Mouse (Mus musculus): ENCODE results near the gene Hus1b. TPM values are rescaled to one million over a fixed set of nuclear protein-coding genes. Genes with fewer than 3 reads are reported as not detected.

The Hus1b gene
- total and polyA plus RNA-seq, 2 experiments from 2014 or later = 0.63 TPM; not detected in 1

DNA sequence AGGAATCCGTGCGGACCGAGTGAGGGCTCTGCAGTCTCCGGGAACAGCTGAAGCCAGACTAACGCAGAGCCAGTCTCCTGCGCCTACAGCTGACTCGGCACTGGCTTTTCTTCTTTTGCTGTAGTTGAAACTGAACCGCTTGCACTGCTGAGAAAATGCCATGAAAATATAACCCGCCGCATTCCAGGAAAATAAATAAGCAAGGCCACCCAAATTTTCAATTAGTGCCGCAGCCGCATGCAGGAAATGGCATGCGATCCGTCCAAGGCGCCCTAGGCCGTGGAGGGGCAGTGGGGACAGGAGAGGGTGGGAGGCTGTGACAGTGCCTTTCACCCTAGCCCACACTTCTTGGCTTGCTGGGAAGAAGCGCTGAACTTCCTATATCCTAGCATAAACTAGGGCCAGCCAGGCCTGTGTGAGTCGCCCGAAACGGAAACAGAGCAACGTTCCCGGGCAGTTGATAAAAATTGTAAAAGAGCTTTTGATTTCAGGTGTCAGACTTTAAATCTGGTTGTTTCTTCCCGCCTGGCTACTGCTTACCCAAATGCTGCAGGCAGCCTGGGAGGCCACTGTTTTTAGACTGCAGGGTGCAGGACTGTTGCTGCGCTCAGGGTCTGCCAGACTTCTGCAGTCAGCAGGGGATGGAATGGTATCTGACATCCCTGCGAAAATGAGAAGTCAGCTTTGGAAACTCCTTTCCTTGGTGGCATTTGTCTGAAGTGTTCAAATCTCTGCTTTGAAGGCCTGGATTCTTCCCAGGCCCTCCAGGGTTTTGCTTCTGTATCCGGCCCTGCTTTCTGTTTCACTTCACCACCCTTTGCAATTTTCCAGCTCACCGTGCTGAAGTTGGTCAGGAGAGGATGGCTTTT is 38.3 kb upstream of the Hus1b start:
- TF ChIP-seq CTCF (IDR thresholded peaks at IDR 0.05; ENCODE audit: low read depth) = no peak
- ATAC-seq (peak; percentile 83), DNase-seq (ENCODE audit: low spot score) (peak; percentile 29)
- H3K4me3 ChIP-seq (ENCODE audit: low read length) = peak overlapping the region; percentile 34
- WGBS = 15% methylated on average over 27 of the region's 27 CpGs
- H3K27ac ChIP-seq = peak overlapping the region; percentile 66; the same call in 1 of the 2 replicates
- H3K27me3 ChIP-seq (ENCODE audit: insufficient read depth, low read length) = no peaks in the 10 kb centered on the region
- H3K36me3 ChIP-seq (ENCODE audit: insufficient read depth, low read length) = no peaks in the 10 kb centered on the region
- H3K4me1 ChIP-seq (ENCODE audit: insufficient read depth, low read length) = peaks cover 6% of the 10 kb centered on the region; the same call in 1 of the 2 replicates
- H3K4me2 ChIP-seq (ENCODE audit: low read depth, low read length) = peak overlapping the region; percentile 68
- no peaks in the 10 kb centered on the region for H3K9me3 ChIP-seq (ENCODE audit: low read length)
- H3K9ac ChIP-seq (replicated peaks; ENCODE audit: low read length) = peak overlapping the region; percentile 45

DNA sequence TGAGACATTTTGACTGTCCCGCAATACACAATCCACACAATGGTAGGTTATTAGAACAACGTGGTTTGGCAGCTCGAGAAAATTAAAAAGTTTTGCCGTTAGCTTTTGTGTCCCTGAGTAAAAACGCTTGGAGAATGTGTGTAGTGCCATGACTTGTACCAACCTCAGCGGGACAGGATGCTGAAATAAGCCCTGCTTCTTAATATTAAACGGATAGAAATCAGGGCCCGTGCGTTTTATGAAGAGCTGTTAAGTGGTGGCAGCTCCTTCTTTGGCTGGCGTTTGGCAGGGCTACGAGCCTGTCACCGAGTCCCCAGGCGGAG is 37.7 kb upstream of the Hus1b start:
- TF ChIP-seq CTCF (IDR thresholded peaks at IDR 0.05; ENCODE audit: low read depth) = no peak
- Histone ChIP-seq H3K27ac (peak overlapping the region; percentile 66; the same call in 1 of the 2 replicates), H3K4me3 (ENCODE audit: low read length) (peak overlapping the region; percentile 34), H3K36me3 (ENCODE audit: insufficient read depth, low read length) (no peaks in the 10 kb centered on the region), H3K9ac (replicated peaks; ENCODE audit: low read length) (peak overlapping the region; percentile 45), H3K4me1 (ENCODE audit: insufficient read depth, low read length) (peaks cover 6% of the 10 kb centered on the region; the same call in 1 of the 2 replicates), H3K4me2 (ENCODE audit: low read depth, low read length) (peak overlapping the region; percentile 68), H3K9me3 (ENCODE audit: low read length) (no peaks in the 10 kb centered on the region), H3K27me3 (ENCODE audit: insufficient read depth, low read length) (no peaks in the 10 kb centered on the region)
- no peak for ATAC-seq
- 15% methylated on average over 13 of the region's 13 CpGs for WGBS
- peak; percentile 65 for DNase-seq (ENCODE audit: low spot score)

GRCm38 (mm10) chr13:30981666-30982065 is 34.1 kb upstream of the Hus1b start:
- H3K4me1 ChIP-seq (ENCODE audit: insufficient read depth, low read length) = peaks cover 6% of the 10 kb centered on the region; the same call in 1 of the 2 replicates
- TF ChIP-seq CTCF (IDR thresholded peaks at IDR 0.05; ENCODE audit: low read depth) = peak; percentile 53
- no peak overlapping the region for H3K27ac ChIP-seq
- DNase-seq (ENCODE audit: low spot score) (no peak), ATAC-seq (no peak)
- no peaks in the 10 kb centered on the region for H3K27me3 ChIP-seq (ENCODE audit: insufficient read depth, low read length)
- no peak overlapping the region for H3K9ac ChIP-seq (replicated peaks; ENCODE audit: low read length)
- 71% methylated on average over 1 of the region's 1 CpGs for WGBS
- H3K36me3 ChIP-seq (ENCODE audit: insufficient read depth, low read length) = no peaks in the 10 kb centered on the region
- H3K4me2 ChIP-seq (ENCODE audit: low read depth, low read length) = no peak overlapping the region
- no peak overlapping the region for H3K4me3 ChIP-seq (ENCODE audit: low read length)
- H3K9me3 ChIP-seq (ENCODE audit: low read length) = no peaks in the 10 kb centered on the region

GRCm38 (mm10) chr13:30978224-30978623 is 30.7 kb upstream of the Hus1b start:
- H3K36me3 ChIP-seq (ENCODE audit: insufficient read depth, low read length) = no peaks in the 10 kb centered on the region
- H3K4me3 ChIP-seq (ENCODE audit: low read length) = no peak overlapping the region
- DNase-seq (ENCODE audit: low spot score) (peak; percentile 42), ATAC-seq (no peak)
- H3K9me3 ChIP-seq (ENCODE audit: low read length) = no peaks in the 10 kb centered on the region
- WGBS = 44% methylated on average over 4 of the region's 4 CpGs
- no peak overlapping the region for H3K27ac ChIP-seq
- no peak overlapping the region for H3K9ac ChIP-seq (replicated peaks; ENCODE audit: low read length)
- H3K4me1 ChIP-seq (ENCODE audit: insufficient read depth, low read length) = no peaks in the 10 kb centered on the region
- H3K27me3 ChIP-seq (ENCODE audit: insufficient read depth, low read length) = no peaks in the 10 kb centered on the region
- no peak for TF ChIP-seq CTCF (IDR thresholded peaks at IDR 0.05; ENCODE audit: low read depth)
- no peak overlapping the region for H3K4me2 ChIP-seq (ENCODE audit: low read depth, low read length)

GRCm38 (mm10) chr13:30976536-30977084 is 29.1 kb upstream of the Hus1b start:
- Histone ChIP-seq H3K27ac (no peak overlapping the region), H3K9me3 (ENCODE audit: low read length) (no peaks in the 10 kb centered on the region), H3K4me2 (ENCODE audit: low read depth, low read length) (no peak overlapping the region), H3K36me3 (ENCODE audit: insufficient read depth, low read length) (no peaks in the 10 kb centered on the region), H3K27me3 (ENCODE audit: insufficient read depth, low read length) (no peaks in the 10 kb centered on the region), H3K4me1 (ENCODE audit: insufficient read depth, low read length) (no peaks in the 10 kb centered on the region), H3K4me3 (ENCODE audit: low read length) (no peak overlapping the region), H3K9ac (replicated peaks; ENCODE audit: low read length) (no peak overlapping the region)
- ATAC-seq = no peak
- TF ChIP-seq CTCF (IDR thresholded peaks at IDR 0.05; ENCODE audit: low read depth) = no peak
- WGBS = 59% methylated on average over 8 of the region's 8 CpGs
- no peak for DNase-seq (ENCODE audit: low spot score)

DNA sequence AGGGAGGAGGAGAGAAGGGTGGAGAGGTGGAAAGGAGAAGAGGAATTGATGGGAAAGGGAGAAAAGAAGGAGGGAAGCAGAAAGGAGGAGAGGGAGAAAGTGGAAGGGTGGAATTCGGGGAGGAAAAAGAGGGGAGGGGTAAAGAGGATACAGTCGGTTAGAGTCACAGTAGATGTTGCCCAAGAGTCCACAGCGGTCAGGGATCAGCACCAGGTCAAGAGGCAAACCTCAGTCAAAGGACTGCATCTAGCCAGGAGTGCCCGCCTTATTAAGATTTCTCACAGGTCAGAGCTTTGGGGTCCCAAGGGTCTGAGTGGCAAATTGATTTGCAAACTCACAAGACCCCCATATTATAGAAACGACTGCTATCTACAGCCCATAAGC is 26.7 kb upstream of the Hus1b start:
- TF ChIP-seq CTCF (IDR thresholded peaks at IDR 0.05; ENCODE audit: low read depth) = no peak
- Histone ChIP-seq H3K9ac (replicated peaks; ENCODE audit: low read length) (peak overlapping the region; percentile 95), H3K27ac (peak overlapping the region; percentile 86; the same call in 1 of the 2 replicates), H3K4me1 (ENCODE audit: insufficient read depth, low read length) (no peaks in the 10 kb centered on the region), H3K9me3 (ENCODE audit: low read length) (no peaks in the 10 kb centered on the region), H3K4me2 (ENCODE audit: low read depth, low read length) (peak overlapping the region; percentile 67), H3K4me3 (ENCODE audit: low read length) (peak overlapping the region; percentile 98), H3K27me3 (ENCODE audit: insufficient read depth, low read length) (no peaks in the 10 kb centered on the region), H3K36me3 (ENCODE audit: insufficient read depth, low read length) (no peaks in the 10 kb centered on the region)
- WGBS = 20% methylated on average over 5 of the region's 5 CpGs
- ATAC-seq = peak; percentile 73
- no peak for DNase-seq (ENCODE audit: low spot score)
